Mouse (Mus musculus) MEL (cell line): ENCODE results near the gene Atf2.

Experiments
- CTCF ChIP-seq, 3 experiments: IDR thresholded peaks in 2 of 3; conservative IDR thresholded peaks in 1 of 3; 2 replicates each; pipeline ENCODE4 v1.5.1; 2011 to 2012; ENCODE audit warnings: low read length in 3 of 3, low read depth in 2 of 3, mild to moderate bottlenecking in 2 of 3, improper control_type of control experiment in 1 of 3, inconsistent platforms in 1 of 3, mixed read lengths in 1 of 3, moderate library complexity in 1 of 3; ENCODE audit not compliant: control insufficient read depth in 1 of 3, insufficient read depth in 1 of 3, poor library complexity in 1 of 3, severe bottlenecking in 1 of 3
- EP300 ChIP-seq, 2 experiments: IDR thresholded peaks; 2 replicates each; pipeline ENCODE4 v1.6.1; 2011; ENCODE audit warnings: improper control_type of control experiment in 2 of 2, low read length in 2 of 2, low read depth in 1 of 2, mild to moderate bottlenecking in 1 of 2
- KAT2A ChIP-seq: conservative IDR thresholded peaks from 2 replicates; pipeline ENCODE4 v1.6.1; 2012; ENCODE audit warnings: low read depth, low read length, improper control_type of control experiment, inconsistent platforms
- MAX ChIP-seq: IDR thresholded peaks from 2 replicates; pipeline ENCODE4 v1.6.1; 2011; ENCODE audit warnings: low read length, improper control_type of control experiment
- RAD21 ChIP-seq: IDR thresholded peaks from 2 replicates; pipeline ENCODE4 v1.6.1; 2011; ENCODE audit warnings: mild to moderate bottlenecking, low read depth, low read length, improper control_type of control experiment
- USF1 ChIP-seq: IDR thresholded peaks from 2 replicates; pipeline ENCODE4 v1.6.1; 2014; ENCODE audit warnings: low read depth, mild to moderate bottlenecking, inconsistent platforms, low read length, improper control_type of control experiment, moderate library complexity
- ZMIZ1 ChIP-seq: IDR thresholded peaks from 2 replicates; pipeline ENCODE4 v1.6.1; 2012; ENCODE audit warnings: low read depth, mild to moderate bottlenecking, inconsistent platforms, low read length, improper control_type of control experiment, moderate library complexity
- ZNF384 ChIP-seq: IDR thresholded peaks from 2 replicates; pipeline ENCODE4 v1.6.1; 2012; ENCODE audit warnings: low read depth, mild to moderate bottlenecking, inconsistent platforms, low read length, improper control_type of control experiment

- TF ChIP-seq CTCF (IDR thresholded peaks at IDR 0.05 in 2 of 3, conservative IDR thresholded peaks at IDR 0.05 in 1 of 3; ENCODE audit: control insufficient read depth in 1 of 3, insufficient read depth in 1 of 3, low read depth in 2 of 3, low read length in 3 of 3, poor library complexity in 1 of 3, severe bottlenecking in 1 of 3) = no peak
- peak; percentile 91 for TF ChIP-seq ZNF384
- no peak for TF ChIP-seq ZMIZ1
- TF ChIP-seq USF1 = no peak
- no peak for TF ChIP-seq RAD21
- no peak for TF ChIP-seq MAX
- no peak; a peak in 2 of 4 replicates for TF ChIP-seq EP300 (IDR thresholded peaks at IDR 0.05; ENCODE audit: low read depth in 1 of 2, low read length in 2 of 2)
- TF ChIP-seq KAT2A = no peak
These were observed 116.6 kb downstream of the Atf2 start for GRCm38 (mm10) chr2:73775683-73776310.
